Mouse (Mus musculus) embryonic facial prominence, embryonic 11.5 days (tissue): ENCODE results near the gene Hivep2. TPM values are rescaled to one million over a fixed set of nuclear protein-coding genes. Genes with fewer than 3 reads are reported as not detected.

Experiments used
- ATAC-seq: fragments of 200-750 bp; cut with Nextera tagmentation; replicated peaks from 2 replicates; pipeline ENCODE4 v1.8.0; 2017; ENCODE audit warnings: low read depth; ENCODE audit not compliant: insufficient number of reproducible peaks, low FRiP score, low TSS enrichment
- DNase-seq: peaks from one replicate; pipeline ENCODE4 v3.0.0-alpha.2; 2015; ENCODE audit warnings: low spot score
- H3K27ac ChIP-seq: fragments of 300-500 bp; sonication (generic); replicated peaks from 2 replicates; pipeline ENCODE4 v1.5.1; 2014; ENCODE audit warnings: mild to moderate bottlenecking, low read depth, low read length, control low read depth
- H3K27me3 ChIP-seq: fragments of 300-500 bp; sonication (generic); 2 replicates; pipeline ENCODE4 v1.6.1; 2014; ENCODE audit warnings: mild to moderate bottlenecking, low read length, moderate library complexity, mixed read lengths; ENCODE audit not compliant: control insufficient read depth, insufficient read depth
- H3K36me3 ChIP-seq: fragments of 300-500 bp; sonication (generic); replicated peaks from 2 replicates; pipeline ENCODE4 v1.6.1; 2014; ENCODE audit warnings: low read depth, mild to moderate bottlenecking, low read length, moderate library complexity, mixed read lengths; ENCODE audit not compliant: control insufficient read depth, insufficient read depth
- H3K4me1 ChIP-seq: fragments of 300-500 bp; sonication (generic); 2 replicates; pipeline ENCODE4 v1.6.1; 2014; ENCODE audit warnings: low read length, mixed read lengths; ENCODE audit not compliant: control insufficient read depth, insufficient read depth
- H3K4me2 ChIP-seq: fragments of 300-500 bp; sonication (generic); 2 replicates; pipeline ENCODE4 v1.6.1; 2014; ENCODE audit warnings: low read depth, mild to moderate bottlenecking, control low read depth, low read length, moderate library complexity
- H3K4me3 ChIP-seq: fragments of 300-500 bp; sonication (generic); 2 replicates; pipeline ENCODE4 v1.5.1; 2014; ENCODE audit warnings: low read depth, low read length, control low read depth
- H3K9ac ChIP-seq: fragments of 300-500 bp; sonication (generic); replicated peaks from 2 replicates; pipeline ENCODE4 v1.6.1; 2014; ENCODE audit warnings: mild to moderate bottlenecking, control low read depth, low read length
- H3K9me3 ChIP-seq: fragments of 300-500 bp; sonication (generic); replicated peaks from 2 replicates; pipeline ENCODE4 v1.6.1; 2016; ENCODE audit warnings: mild to moderate bottlenecking, low read length, inconsistent platforms, mixed read lengths; ENCODE audit not compliant: control insufficient read depth
- WGBS: fragments of 180-500 bp; shearing (Covaris S2); extraction: QIAGEN DNeasy Blood & Tissue Kit; methylation state at CpG from one replicate; pipeline ENCODE4 v1.1.7; 2014; 5-methylcytosine and 5-hydroxymethylcytosine counted together
- polyA plus RNA-seq: library from polyadenylated mRNA; unstranded; fragments of >200 nt; fragmentation: Nextera tagmentation; extraction: Ambion mirVana; gene quantifications from 2 replicates; pipeline ENCODE4 v1.2.1, GENCODE M21; 2014

Hivep2 gene
- polyA plus RNA-seq, 1 experiment from 2014 or later = 4.4 TPM

GRCm38 (mm10) chr10:13966830-13967450, 1.1 kb downstream of the Hivep2 start:
- peak overlapping the region; percentile 78 for H3K9ac ChIP-seq
- ATAC-seq = peak; percentile 37

GRCm38 (mm10) chr10:13967451-13968233, 1.8 kb downstream of the Hivep2 start:
- ATAC-seq = peak; percentile 53
- Histone ChIP-seq H3K9ac (peak overlapping the region; percentile 78), H3K4me2 (peak overlapping the region; percentile 98), H3K27ac (peak overlapping the region; percentile 88), H3K36me3 (no peaks in the 10 kb centered on the region), H3K27me3 (no peaks in the 10 kb centered on the region), H3K4me3 (peak overlapping the region; percentile 74), H3K4me1 (peaks cover 4% of the 10 kb centered on the region; the same call in 1 of the 2 replicates), H3K9me3 (no peaks in the 10 kb centered on the region)
- DNase-seq = peak; percentile 66
- under 1% methylated on average over 36 of the region's 36 CpGs for WGBS

More at GRCm38 (mm10) chr10:13966830-13967450, 1.1 kb downstream of the Hivep2 start:
- under 1% methylated on average over 39 of the region's 66 CpGs for WGBS
- DNase-seq = peak; percentile 72
- H3K4me2 ChIP-seq = peak overlapping the region; percentile 98
- peak overlapping the region; percentile 88 for H3K27ac ChIP-seq
- no peaks in the 10 kb centered on the region for H3K36me3 ChIP-seq
- no peaks in the 10 kb centered on the region for H3K27me3 ChIP-seq
- peak overlapping the region; percentile 74 for H3K4me3 ChIP-seq
- no peaks in the 10 kb centered on the region for H3K9me3 ChIP-seq
- peaks cover 4% of the 10 kb centered on the region; the same call in 1 of the 2 replicates for H3K4me1 ChIP-seq

GRCm38 (mm10) chr10:13968234-13968555, 2.3 kb downstream of the Hivep2 start:
- ATAC-seq (no peak), DNase-seq (no peak)
- 13% methylated on average over 5 of the region's 5 CpGs for WGBS
- peak overlapping the region; percentile 74 for H3K4me3 ChIP-seq
- no peaks in the 10 kb centered on the region for H3K27me3 ChIP-seq
- no peaks in the 10 kb centered on the region for H3K36me3 ChIP-seq
- H3K27ac ChIP-seq = no peak overlapping the region
- no peaks in the 10 kb centered on the region for H3K9me3 ChIP-seq
- peaks cover 4% of the 10 kb centered on the region; the same call in 1 of the 2 replicates for H3K4me1 ChIP-seq
- H3K4me2 ChIP-seq = peak overlapping the region; percentile 98
- peak overlapping the region; percentile 78 for H3K9ac ChIP-seq

- no peak overlapping the region for H3K27ac ChIP-seq
- no peaks in the 10 kb centered on the region for H3K36me3 ChIP-seq
- no peak overlapping the region for H3K9ac ChIP-seq
- H3K4me3 ChIP-seq = no peak overlapping the region
- H3K4me1 ChIP-seq = peaks cover 4% of the 10 kb centered on the region; the same call in 1 of the 2 replicates
- ATAC-seq (no peak), DNase-seq (peak; percentile 78)
- no peak overlapping the region for H3K4me2 ChIP-seq
- H3K27me3 ChIP-seq = no peaks in the 10 kb centered on the region
- WGBS = 17% methylated on average over 8 of the region's 8 CpGs
- H3K9me3 ChIP-seq = no peaks in the 10 kb centered on the region
These were observed 3.1 kb downstream of the Hivep2 start for GRCm38 (mm10) chr10:13968989-13969388.

GRCm38 (mm10) chr10:13970321-13970720, 4.4 kb downstream of the Hivep2 start:
- no peak overlapping the region for H3K9ac ChIP-seq
- no peak for ATAC-seq
- H3K27ac ChIP-seq = no peak overlapping the region
- no peaks in the 10 kb centered on the region for H3K9me3 ChIP-seq
- no peak overlapping the region for H3K4me3 ChIP-seq
- no peak overlapping the region for H3K4me2 ChIP-seq
- H3K27me3 ChIP-seq = no peaks in the 10 kb centered on the region
- H3K36me3 ChIP-seq = no peaks in the 10 kb centered on the region
- 74% methylated on average over 3 of the region's 3 CpGs for WGBS
- no peak for DNase-seq
- H3K4me1 ChIP-seq = peaks cover 4% of the 10 kb centered on the region; the same call in 1 of the 2 replicates

- DNase-seq (no peak), ATAC-seq (no peak)
- no peaks in the 10 kb centered on the region for H3K36me3 ChIP-seq
- WGBS = 57% methylated on average over 5 of the region's 5 CpGs
- peaks cover 4% of the 10 kb centered on the region; the same call in 1 of the 2 replicates for H3K4me1 ChIP-seq
- H3K4me2 ChIP-seq = no peak overlapping the region
- no peak overlapping the region for H3K27ac ChIP-seq
- H3K4me3 ChIP-seq = no peak overlapping the region
- no peaks in the 10 kb centered on the region for H3K27me3 ChIP-seq
- no peaks in the 10 kb centered on the region for H3K9me3 ChIP-seq
- H3K9ac ChIP-seq = no peak overlapping the region
These were observed 5.4 kb downstream of the Hivep2 start for GRCm38 (mm10) chr10:13971268-13971667.

GRCm38 (mm10) chr10:13973563-13974179, 7.8 kb downstream of the Hivep2 start:
- Histone ChIP-seq H3K9ac (no peak overlapping the region), H3K4me1 (no peaks in the 10 kb centered on the region), H3K9me3 (no peaks in the 10 kb centered on the region), H3K27me3 (no peaks in the 10 kb centered on the region), H3K27ac (no peak overlapping the region), H3K36me3 (no peaks in the 10 kb centered on the region), H3K4me3 (no peak overlapping the region), H3K4me2 (no peak overlapping the region)
- DNase-seq = no peak
- WGBS = 75% methylated on average over 7 of the region's 7 CpGs
- no peak for ATAC-seq

GRCm38 (mm10) chr10:13974472-13974871, 8.6 kb downstream of the Hivep2 start:
- H3K4me1 ChIP-seq = no peaks in the 10 kb centered on the region
- no peak overlapping the region for H3K27ac ChIP-seq
- no peaks in the 10 kb centered on the region for H3K27me3 ChIP-seq
- no peaks in the 10 kb centered on the region for H3K9me3 ChIP-seq
- DNase-seq = no peak
- no peaks in the 10 kb centered on the region for H3K36me3 ChIP-seq
- ATAC-seq = no peak
- H3K9ac ChIP-seq = no peak overlapping the region
- no peak overlapping the region for H3K4me2 ChIP-seq
- WGBS = 68% methylated on average over 7 of the region's 7 CpGs
- no peak overlapping the region for H3K4me3 ChIP-seq
